Mouse (Mus musculus) brain, adult 10 weeks (tissue): Measurements from ENCODE around the gene Slc35f3. TPM values are rescaled to one million over a fixed set of nuclear protein-coding genes. Genes with fewer than 3 reads are reported as not detected.

ENCODE experiments used
- polyA plus RNA-seq: library from polyadenylated mRNA; stranded (reverse); fragments of 350-450 nt; fragmentation: Illumina TruSeq; extraction: RNeasy Lipid Tissue Mini Kit (QIAGEN cat#74804); gene quantifications from one replicate; pipeline ENCODE4 v1.2.3, GENCODE M21; 2015; ENCODE audit warnings: low read depth, low replicate concordance

The Slc35f3 gene
- polyA plus RNA-seq: 23.8 TPM

DNA sequence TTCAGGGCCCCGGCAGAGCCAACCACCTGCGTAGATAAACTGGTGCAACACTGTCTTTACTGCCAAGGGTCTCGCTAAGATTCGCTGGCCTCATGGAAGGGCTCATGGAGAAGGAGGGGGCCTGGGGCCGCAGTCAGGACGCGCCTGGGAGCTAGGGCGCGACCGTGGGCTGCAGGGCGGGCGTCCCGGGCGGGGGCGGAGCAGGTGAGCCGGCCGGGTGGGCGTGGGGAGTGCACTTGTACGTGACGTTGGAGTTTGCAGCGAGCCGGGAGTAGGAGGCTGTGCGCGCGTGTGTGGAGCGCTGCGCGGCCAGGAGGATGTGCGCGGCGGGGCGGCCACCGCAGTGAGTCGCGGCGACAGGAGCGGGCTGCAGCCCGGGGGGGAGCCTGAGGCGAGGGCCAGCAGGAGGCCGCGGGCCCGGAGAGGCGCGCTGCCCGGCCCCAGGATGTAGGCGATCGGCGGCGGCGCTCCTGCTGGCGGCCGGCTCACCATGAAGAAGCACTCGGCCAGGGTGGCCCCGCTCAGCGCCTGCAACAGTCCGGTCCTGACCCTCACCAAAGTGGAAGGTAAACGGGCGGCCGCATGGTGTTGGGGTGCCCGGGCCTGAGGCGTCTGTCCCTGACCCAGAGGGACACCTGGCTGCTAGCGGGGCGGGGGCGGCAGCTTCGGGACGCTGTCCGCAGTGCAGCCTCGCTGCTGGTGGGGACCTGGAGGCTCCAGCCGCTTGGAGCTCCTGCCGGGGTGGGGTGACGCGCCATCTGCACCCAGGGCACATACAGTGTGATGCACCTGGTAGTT is at the start of gene Slc35f3:
TSS of gene Slc35f3 (plus strand) at position 263 of the 798 bp plus-strand sequence.

DNA sequence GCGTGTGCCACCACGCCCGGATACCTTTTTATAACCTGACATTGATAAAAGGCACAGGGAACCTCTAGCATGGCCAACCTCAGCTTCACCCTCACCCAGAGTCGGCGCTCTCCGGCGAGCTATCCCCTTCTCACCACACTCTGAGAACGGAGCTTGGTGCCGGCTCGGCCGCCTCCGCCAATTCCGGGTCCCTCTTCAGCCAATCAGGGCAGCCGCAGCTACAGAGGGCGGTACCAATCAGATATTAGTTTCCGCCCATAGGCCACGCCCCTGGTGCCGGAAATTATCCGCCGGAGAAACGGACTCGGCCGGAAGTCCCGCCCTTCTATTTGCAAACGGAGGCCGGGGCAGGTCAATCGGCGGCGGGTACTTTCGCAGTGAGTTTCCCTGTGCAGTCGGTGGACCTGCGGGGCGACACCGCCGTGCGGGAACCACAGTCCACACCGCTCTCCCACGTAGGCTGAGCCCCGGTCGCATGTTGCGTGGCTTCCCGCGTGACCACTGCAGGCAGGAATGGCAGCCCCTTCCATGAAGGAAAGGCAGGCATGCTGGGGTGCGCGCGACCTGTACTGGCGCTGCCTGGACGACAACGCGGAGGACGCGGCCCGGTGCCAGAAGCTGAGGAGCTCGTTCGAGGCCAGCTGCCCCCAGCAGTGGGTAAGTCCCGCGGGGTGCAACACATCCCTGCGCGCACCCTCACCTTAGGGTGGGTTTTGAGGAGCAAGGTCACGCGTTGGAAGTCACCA is 124.0 kb downstream of the Slc35f3 start, which contains the start of gene Coa6:
TSS of gene Coa6 (plus strand) at position 342 of the 746 bp plus-strand sequence.

Other genes starting within 250 kb of the Slc35f3 start
- gene Coa6, start 124.0 kb downstream of the Slc35f3 start, polyA plus RNA-seq: 47.2 TPM
- 3.6 TPM for gene Tarbp1, start 176.5 kb downstream of the Slc35f3 start, polyA plus RNA-seq